Mouse (Mus musculus): Measurements from ENCODE around the gene Olfr65. TPM values are rescaled to one million over a fixed set of nuclear protein-coding genes. Genes with fewer than 3 reads are reported as not detected.

The Olfr65 gene
- not detected for polyA plus RNA-seq (2014; fragmentation: Illumina TruSeq; extraction: RNeasy Lipid Tissue Mini Kit (QIAGEN cat#74804); ENCODE audit: low read depth, low replicate concordance)

GRCm38 (mm10) chr7:103903187-103903586 is at the start of gene Olfr65:
Gene Olfr65 (plus strand): TSS chr7:103903487.

GRCm38 (mm10) chr7:103886152-103886551 is 17.1 kb upstream of the Olfr65 start, which contains the start of gene Olfr66:
Gene Olfr66 (minus strand): TSS chr7:103886252.

DNA sequence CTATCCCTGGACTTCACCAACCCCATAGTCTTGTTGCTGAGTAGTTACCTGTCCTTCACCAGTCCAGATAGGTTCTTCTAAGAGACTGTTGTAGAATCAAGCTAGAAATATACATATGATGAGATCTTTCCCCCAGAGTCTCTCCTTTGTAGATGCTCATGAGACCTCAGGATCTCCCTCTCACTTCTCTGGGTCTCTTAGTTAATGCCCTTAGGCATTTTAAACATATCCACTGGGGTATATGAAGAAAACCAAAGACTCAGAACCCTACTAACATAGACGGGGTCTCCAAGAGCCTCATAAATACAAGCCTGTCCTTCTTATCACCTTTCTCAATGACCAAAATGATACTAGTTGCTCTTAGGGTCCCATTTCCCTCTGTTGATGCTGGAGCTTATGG is 8.9 kb upstream of the Olfr65 start, which contains the start of gene Olfr64:
Olfr64 (minus strand) TSS at position 101 of the 400 bp plus-strand sequence.

DNA sequence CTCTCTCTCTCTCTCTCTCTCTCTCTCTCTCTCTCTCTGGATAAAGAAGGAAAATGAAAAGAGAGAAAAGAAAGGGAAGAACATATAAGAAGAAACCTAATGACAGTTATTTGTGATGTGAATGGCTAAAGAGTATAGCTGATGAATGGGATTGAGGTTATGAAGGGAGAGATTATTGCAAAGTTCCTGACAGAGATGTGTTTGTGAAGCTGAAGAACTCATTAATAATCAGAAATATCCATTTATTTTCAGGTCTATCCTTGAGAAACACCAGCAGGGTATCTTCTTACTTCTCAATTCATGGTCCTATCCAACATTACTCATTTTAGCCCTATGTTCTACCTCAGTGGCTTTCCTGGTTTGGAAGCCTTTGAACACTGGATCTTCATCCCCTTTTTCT is 25.2 kb downstream of the Olfr65 start, which contains the start of gene Olfr631:
Olfr631 (plus strand) TSS at position 301 of the 400 bp plus-strand sequence.

DNA sequence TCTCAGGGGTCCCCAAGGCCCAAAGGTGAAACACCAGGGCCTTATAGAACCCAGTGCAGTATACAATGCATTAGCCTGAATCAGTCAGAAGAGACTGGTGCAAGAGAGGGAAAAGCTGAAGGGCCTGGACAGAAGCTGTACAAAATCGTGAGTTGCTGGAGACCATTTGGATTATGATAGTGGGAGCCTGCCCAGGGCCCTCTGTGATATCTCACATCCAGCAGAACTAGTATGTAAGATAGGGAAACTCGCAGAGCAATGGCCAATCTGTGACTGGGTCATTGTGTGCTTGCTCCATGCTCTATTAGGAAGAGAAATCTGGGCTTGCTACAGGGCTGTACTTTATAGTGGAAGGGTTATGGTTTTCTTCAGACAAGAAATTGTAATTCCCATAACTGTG is 31.0 kb downstream of the Olfr65 start, which contains the start of gene Olfr632:
Olfr632 (plus strand) TSS at position 84 of the 400 bp plus-strand sequence.

GRCm38 (mm10) chr7:103944137-103944536 is 40.9 kb downstream of the Olfr65 start, which contains the start of gene Olfr633:
Gene Olfr633 (plus strand): TSS chr7:103944437.

Other genes with a start within 250 kb of the Olfr65 start
- not detected for gene Olfr623, start 239.8 kb upstream of the Olfr65 start, polyA plus RNA-seq (2014; fragmentation: Illumina TruSeq; extraction: RNeasy Lipid Tissue Mini Kit (QIAGEN cat#74804); ENCODE audit: low read depth, low replicate concordance)
- 0.44 TPM for gene Olfr624, start 232.3 kb upstream of the Olfr65 start, polyA plus RNA-seq (2014; fragmentation: Illumina TruSeq; extraction: RNeasy Lipid Tissue Mini Kit (QIAGEN cat#74804); ENCODE audit: low read depth, low replicate concordance)
- not detected for gene Olfr625-ps1, start 220.8 kb upstream of the Olfr65 start, polyA plus RNA-seq (2014; fragmentation: Illumina TruSeq; extraction: RNeasy Lipid Tissue Mini Kit (QIAGEN cat#74804); ENCODE audit: low read depth, low replicate concordance)
- gene Olfr243, start 188.8 kb upstream of the Olfr65 start, polyA plus RNA-seq (2014; fragmentation: Illumina TruSeq; extraction: RNeasy Lipid Tissue Mini Kit (QIAGEN cat#74804); ENCODE audit: low read depth, low replicate concordance) = not detected
- gene Olfr628, start 173.1 kb upstream of the Olfr65 start, polyA plus RNA-seq (2014; fragmentation: Illumina TruSeq; extraction: RNeasy Lipid Tissue Mini Kit (QIAGEN cat#74804); ENCODE audit: low read depth, low replicate concordance) = not detected
- gene Olfr629, start 158.5 kb upstream of the Olfr65 start, polyA plus RNA-seq (2014; fragmentation: Illumina TruSeq; extraction: RNeasy Lipid Tissue Mini Kit (QIAGEN cat#74804); ENCODE audit: low read depth, low replicate concordance) = not detected
- not detected for gene Olfr630, start 146.2 kb upstream of the Olfr65 start, polyA plus RNA-seq (2014; fragmentation: Illumina TruSeq; extraction: RNeasy Lipid Tissue Mini Kit (QIAGEN cat#74804); ENCODE audit: low read depth, low replicate concordance)
- gene Olfr69, start 131.9 kb upstream of the Olfr65 start, polyA plus RNA-seq (2014; fragmentation: Illumina TruSeq; extraction: RNeasy Lipid Tissue Mini Kit (QIAGEN cat#74804); ENCODE audit: low read depth, low replicate concordance) = not detected
- gene Olfr68, start 123.8 kb upstream of the Olfr65 start, polyA plus RNA-seq (2014; fragmentation: Illumina TruSeq; extraction: RNeasy Lipid Tissue Mini Kit (QIAGEN cat#74804); ENCODE audit: low read depth, low replicate concordance) = not detected
- gene Olfr67, start 111.7 kb upstream of the Olfr65 start, polyA plus RNA-seq (2014; fragmentation: Illumina TruSeq; extraction: RNeasy Lipid Tissue Mini Kit (QIAGEN cat#74804); ENCODE audit: low read depth, low replicate concordance) = not detected
- gene Hbb-bt, start 89.5 kb upstream of the Olfr65 start, polyA plus RNA-seq (2014; fragmentation: Illumina TruSeq; extraction: RNeasy Lipid Tissue Mini Kit (QIAGEN cat#74804); ENCODE audit: low read depth, low replicate concordance) = 7.4 TPM
- gene Hbb-bs, start 75.4 kb upstream of the Olfr65 start, polyA plus RNA-seq (2014; fragmentation: Illumina TruSeq; extraction: RNeasy Lipid Tissue Mini Kit (QIAGEN cat#74804); ENCODE audit: low read depth, low replicate concordance) = 99.3 TPM
- not detected for gene Hbb-bh2, start 63.0 kb upstream of the Olfr65 start, polyA plus RNA-seq (2014; fragmentation: Illumina TruSeq; extraction: RNeasy Lipid Tissue Mini Kit (QIAGEN cat#74804); ENCODE audit: low read depth, low replicate concordance)
- gene Hbb-bh1, start 60.3 kb upstream of the Olfr65 start, polyA plus RNA-seq (2014; fragmentation: Illumina TruSeq; extraction: RNeasy Lipid Tissue Mini Kit (QIAGEN cat#74804); ENCODE audit: low read depth, low replicate concordance) = not detected
- not detected for gene Hbb-y, start 50.3 kb upstream of the Olfr65 start, polyA plus RNA-seq (2014; fragmentation: Illumina TruSeq; extraction: RNeasy Lipid Tissue Mini Kit (QIAGEN cat#74804); ENCODE audit: low read depth, low replicate concordance)
- not detected for gene Olfr66, start 17.2 kb upstream of the Olfr65 start, polyA plus RNA-seq (2014; fragmentation: Illumina TruSeq; extraction: RNeasy Lipid Tissue Mini Kit (QIAGEN cat#74804); ENCODE audit: low read depth, low replicate concordance)
- not detected for gene Olfr64, start 9.0 kb upstream of the Olfr65 start, polyA plus RNA-seq (2014; fragmentation: Illumina TruSeq; extraction: RNeasy Lipid Tissue Mini Kit (QIAGEN cat#74804); ENCODE audit: low read depth, low replicate concordance)
- gene Olfr631, start 25.3 kb downstream of the Olfr65 start, polyA plus RNA-seq (2014; fragmentation: Illumina TruSeq; extraction: RNeasy Lipid Tissue Mini Kit (QIAGEN cat#74804); ENCODE audit: low read depth, low replicate concordance) = not detected
- gene Olfr632, start 30.9 kb downstream of the Olfr65 start, polyA plus RNA-seq (2014; fragmentation: Illumina TruSeq; extraction: RNeasy Lipid Tissue Mini Kit (QIAGEN cat#74804); ENCODE audit: low read depth, low replicate concordance) = not detected
- gene Olfr633, start 41.0 kb downstream of the Olfr65 start, polyA plus RNA-seq (2014; fragmentation: Illumina TruSeq; extraction: RNeasy Lipid Tissue Mini Kit (QIAGEN cat#74804); ENCODE audit: low read depth, low replicate concordance) = not detected
- not detected for gene Olfr635, start 67.7 kb downstream of the Olfr65 start, polyA plus RNA-seq (2014; fragmentation: Illumina TruSeq; extraction: RNeasy Lipid Tissue Mini Kit (QIAGEN cat#74804); ENCODE audit: low read depth, low replicate concordance)
- not detected for gene Olfr638, start 95.3 kb downstream of the Olfr65 start, polyA plus RNA-seq (2014; fragmentation: Illumina TruSeq; extraction: RNeasy Lipid Tissue Mini Kit (QIAGEN cat#74804); ENCODE audit: low read depth, low replicate concordance)
- not detected for gene Olfr639, start 113.8 kb downstream of the Olfr65 start, polyA plus RNA-seq (2014; fragmentation: Illumina TruSeq; extraction: RNeasy Lipid Tissue Mini Kit (QIAGEN cat#74804); ENCODE audit: low read depth, low replicate concordance)
- gene Olfr640, start 122.1 kb downstream of the Olfr65 start, polyA plus RNA-seq (2014; fragmentation: Illumina TruSeq; extraction: RNeasy Lipid Tissue Mini Kit (QIAGEN cat#74804); ENCODE audit: low read depth, low replicate concordance) = not detected
- gene Olfr641, start 132.0 kb downstream of the Olfr65 start, polyA plus RNA-seq (2014; fragmentation: Illumina TruSeq; extraction: RNeasy Lipid Tissue Mini Kit (QIAGEN cat#74804); ENCODE audit: low read depth, low replicate concordance) = not detected
- not detected for gene Olfr642, start 149.2 kb downstream of the Olfr65 start, polyA plus RNA-seq (2014; fragmentation: Illumina TruSeq; extraction: RNeasy Lipid Tissue Mini Kit (QIAGEN cat#74804); ENCODE audit: low read depth, low replicate concordance)
- gene 4930516K23Rik, start 158.0 kb downstream of the Olfr65 start, polyA plus RNA-seq (2014; fragmentation: Illumina TruSeq; extraction: RNeasy Lipid Tissue Mini Kit (QIAGEN cat#74804); ENCODE audit: low read depth, low replicate concordance) = not detected
- gene Olfr644, start 168.4 kb downstream of the Olfr65 start, polyA plus RNA-seq (2014; fragmentation: Illumina TruSeq; extraction: RNeasy Lipid Tissue Mini Kit (QIAGEN cat#74804); ENCODE audit: low read depth, low replicate concordance) = not detected
- gene Olfr645, start 182.0 kb downstream of the Olfr65 start, polyA plus RNA-seq (2014; fragmentation: Illumina TruSeq; extraction: RNeasy Lipid Tissue Mini Kit (QIAGEN cat#74804); ENCODE audit: low read depth, low replicate concordance) = not detected
- gene Olfr646, start 201.4 kb downstream of the Olfr65 start, polyA plus RNA-seq (2014; fragmentation: Illumina TruSeq; extraction: RNeasy Lipid Tissue Mini Kit (QIAGEN cat#74804); ENCODE audit: low read depth, low replicate concordance) = not detected
- not detected for gene Ubqln5, start 226.3 kb downstream of the Olfr65 start, polyA plus RNA-seq (2014; fragmentation: Illumina TruSeq; extraction: RNeasy Lipid Tissue Mini Kit (QIAGEN cat#74804); ENCODE audit: low read depth, low replicate concordance)
- not detected for gene Olfr643, start 233.9 kb downstream of the Olfr65 start, polyA plus RNA-seq (2014; fragmentation: Illumina TruSeq; extraction: RNeasy Lipid Tissue Mini Kit (QIAGEN cat#74804); ENCODE audit: low read depth, low replicate concordance)
- not detected for gene Ubqln3, start 239.8 kb downstream of the Olfr65 start, polyA plus RNA-seq (2014; fragmentation: Illumina TruSeq; extraction: RNeasy Lipid Tissue Mini Kit (QIAGEN cat#74804); ENCODE audit: low read depth, low replicate concordance)
- gene Ubqlnl, start 247.1 kb downstream of the Olfr65 start, polyA plus RNA-seq (2014; fragmentation: Illumina TruSeq; extraction: RNeasy Lipid Tissue Mini Kit (QIAGEN cat#74804); ENCODE audit: low read depth, low replicate concordance) = not detected